Mouse (Mus musculus): Measurements from ENCODE around the gene Scgb1b2. TPM values are rescaled to one million over a fixed set of nuclear protein-coding genes. Genes with fewer than 3 reads are reported as not detected.

Gene Scgb1b2
- polyA plus RNA-seq (2015; fragmentation: Nextera tagmentation; extraction: Ambion mirVana), result not detected in 2 replicates

DNA sequence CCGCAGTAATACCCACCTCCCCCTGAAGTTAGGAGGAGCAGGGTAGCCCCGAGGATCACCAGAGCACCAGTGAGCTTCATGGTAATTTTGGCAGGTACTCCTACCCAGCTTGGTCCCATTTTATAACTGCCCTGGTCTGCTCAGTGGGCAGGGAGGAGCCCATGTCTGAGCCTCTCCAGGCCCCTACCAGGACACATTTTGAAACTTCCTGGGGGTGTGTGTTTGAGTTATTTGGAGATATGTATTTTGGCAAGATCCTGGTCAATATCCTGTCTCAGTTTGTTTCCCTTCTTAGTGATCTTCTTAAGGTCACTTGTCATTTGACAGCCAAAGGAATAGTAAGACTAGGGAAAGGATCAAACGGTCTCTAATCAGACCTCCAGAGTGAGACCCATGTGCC is at the start of gene Scgb1b2:
Gene Scgb1b2 (minus strand): TSS at position 101 of the 400 bp plus-strand sequence.
- Histone ChIP-seq H3K27ac (no peak within 1 kb of the TSS), H3K4me2 (no peak within 1 kb of the TSS), H3K4me3 (replicated peaks) (no peak within 1 kb of the TSS), H3K27me3 (replicated peaks) (no peaks in the 10 kb centered on the region), H3K36me3 (no peaks in the 10 kb centered on the region), H3K4me1 (no peaks in the 10 kb centered on the region), H3K9ac (no peak within 1 kb of the TSS), H3K9me3 (no peaks in the 10 kb centered on the region)
- no peak for ATAC-seq (ENCODE audit: insufficient read depth, low FRiP score, low read depth)
- 79% methylated on average over 3 of the region's 3 CpGs for WGBS

DNA sequence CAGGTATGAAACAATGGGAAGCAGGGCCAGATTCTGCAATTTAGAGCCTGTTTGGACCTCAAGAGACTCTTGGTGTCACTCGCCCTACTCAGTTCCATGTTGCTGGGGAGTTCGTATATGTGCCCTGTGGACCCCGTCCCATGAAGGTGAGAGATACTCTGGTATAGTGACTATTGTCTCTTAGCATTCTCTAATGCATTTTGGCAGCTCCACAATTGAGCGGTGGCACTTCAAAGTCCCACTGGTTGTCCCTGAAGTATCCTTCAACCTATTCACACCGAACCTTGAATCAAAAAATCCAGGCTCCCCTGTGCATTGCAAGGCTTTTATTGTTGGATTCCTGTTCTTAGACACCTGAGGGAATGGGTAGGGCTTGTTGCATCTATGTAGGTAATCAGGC is 1.4 kb downstream of the Scgb1b2 start, which contains the start of gene Scgb2b2:
Gene Scgb2b2 (plus strand): TSS at position 301 of the 400 bp plus-strand sequence.
- H3K4me3 ChIP-seq (replicated peaks), result no peak within 1 kb of the TSS
- H3K27me3 ChIP-seq (replicated peaks), result no peaks in the 10 kb centered on the region
- no peak within 1 kb of the TSS for H3K9ac ChIP-seq
- no peak for ATAC-seq (ENCODE audit: insufficient read depth, low FRiP score, low read depth)
- H3K4me2 ChIP-seq, result no peak within 1 kb of the TSS
- no peaks in the 10 kb centered on the region for H3K36me3 ChIP-seq
- H3K4me1 ChIP-seq, result no peaks in the 10 kb centered on the region
- H3K27ac ChIP-seq, result no peak within 1 kb of the TSS
- 81% methylated on average over 5 of the region's 5 CpGs for WGBS
- no peaks in the 10 kb centered on the region for H3K9me3 ChIP-seq

Other genes starting within 250 kb of the Scgb1b2 start
- gene Fxyd5, start 249.3 kb downstream of the Scgb1b2 start, polyA plus RNA-seq (2015; fragmentation: Nextera tagmentation; extraction: Ambion mirVana), result 27.1 and 29.0 TPM in 2 replicates
- 21.6 and 25.0 TPM in 2 replicates for gene Fxyd7, start 240.4 kb downstream of the Scgb1b2 start, polyA plus RNA-seq (2015; fragmentation: Nextera tagmentation; extraction: Ambion mirVana)
- 89.3 and 110 TPM in 2 replicates for gene Fxyd1, start 234.6 kb downstream of the Scgb1b2 start, polyA plus RNA-seq (2015; fragmentation: Nextera tagmentation; extraction: Ambion mirVana)
- gene Lgi4, start 232.5 kb downstream of the Scgb1b2 start, polyA plus RNA-seq (2015; fragmentation: Nextera tagmentation; extraction: Ambion mirVana), result 1.6 and 1.9 TPM in 2 replicates
- gene Fxyd3, start 215.1 kb downstream of the Scgb1b2 start, polyA plus RNA-seq (2015; fragmentation: Nextera tagmentation; extraction: Ambion mirVana), result 364 and 383 TPM in 2 replicates
- gene Hpn, start 176.5 kb downstream of the Scgb1b2 start, polyA plus RNA-seq (2015; fragmentation: Nextera tagmentation; extraction: Ambion mirVana), result 35.3 and 36.9 TPM in 2 replicates
- gene Scn1b, start 164.8 kb downstream of the Scgb1b2 start, polyA plus RNA-seq (2015; fragmentation: Nextera tagmentation; extraction: Ambion mirVana), result 2.1 and 2.9 TPM in 2 replicates
- gene Gramd1a, start 135.9 kb downstream of the Scgb1b2 start, polyA plus RNA-seq (2015; fragmentation: Nextera tagmentation; extraction: Ambion mirVana), result 52.6 and 54.6 TPM in 2 replicates
- not detected in 2 replicates for gene Scgb2b2, start 1.3 kb downstream of the Scgb1b2 start, polyA plus RNA-seq (2015; fragmentation: Nextera tagmentation; extraction: Ambion mirVana)
- gene Scgb2b3, start 70.3 kb upstream of the Scgb1b2 start, polyA plus RNA-seq (2015; fragmentation: Nextera tagmentation; extraction: Ambion mirVana), result not detected in 2 replicates
- gene Scgb1b3, start 83.8 kb upstream of the Scgb1b2 start, polyA plus RNA-seq (2015; fragmentation: Nextera tagmentation; extraction: Ambion mirVana), result not detected in 2 replicates